Mouse (Mus musculus): ENCODE results near the gene Gas7. TPM values are rescaled to one million over a fixed set of nuclear protein-coding genes. Genes with fewer than 3 reads are reported as not detected.
A peak's percentile ranks its signal among the peaks of the same experiment; 100 is the strongest.

Gene Gas7
- polyA plus RNA-seq, 1 experiment from 2014 or later = 75.1 TPM

DNA sequence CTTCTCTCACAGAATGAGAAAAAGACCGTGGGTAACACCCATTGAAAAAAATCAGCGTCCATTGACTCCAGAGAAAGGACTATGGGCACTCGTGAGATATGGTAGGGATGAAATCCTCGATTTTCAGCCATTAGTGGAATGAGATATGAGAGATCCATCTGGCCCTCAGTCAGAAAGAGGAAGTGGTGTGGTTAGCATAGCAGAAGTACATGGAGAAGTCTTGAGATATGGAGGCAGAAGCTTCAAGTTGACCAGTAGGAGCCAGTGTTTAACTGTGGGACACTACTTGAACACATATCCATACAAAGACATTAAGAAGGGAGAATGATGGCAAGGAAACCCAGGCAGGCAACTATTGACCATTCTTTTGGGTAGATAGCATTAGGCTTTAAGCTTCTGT, 82.1 kb downstream of the Gas7 start:
- no peak for ATAC-seq
- Histone ChIP-seq H3K4me2 (ENCODE audit: low read length) (no peak overlapping the region), H3K4me1 (replicated peaks; ENCODE audit: control insufficient read depth, insufficient read depth, low read length) (no peaks in the 10 kb centered on the region), H3K4me3 (replicated peaks; ENCODE audit: low read length) (no peak overlapping the region), H3K36me3 (ENCODE audit: control insufficient read depth, insufficient read depth) (no peaks in the 10 kb centered on the region), H3K9ac (replicated peaks; ENCODE audit: low read depth, low read length) (no peak overlapping the region), H3K27ac (ENCODE audit: low read length) (no peak overlapping the region), H3K9me3 (ENCODE audit: control insufficient read depth, low read length) (no peaks in the 10 kb centered on the region), H3K27me3 (replicated peaks; ENCODE audit: control insufficient read depth, insufficient read depth, low read length) (no peaks in the 10 kb centered on the region)
- 91% methylated on average over 4 of the region's 4 CpGs for WGBS

DNA sequence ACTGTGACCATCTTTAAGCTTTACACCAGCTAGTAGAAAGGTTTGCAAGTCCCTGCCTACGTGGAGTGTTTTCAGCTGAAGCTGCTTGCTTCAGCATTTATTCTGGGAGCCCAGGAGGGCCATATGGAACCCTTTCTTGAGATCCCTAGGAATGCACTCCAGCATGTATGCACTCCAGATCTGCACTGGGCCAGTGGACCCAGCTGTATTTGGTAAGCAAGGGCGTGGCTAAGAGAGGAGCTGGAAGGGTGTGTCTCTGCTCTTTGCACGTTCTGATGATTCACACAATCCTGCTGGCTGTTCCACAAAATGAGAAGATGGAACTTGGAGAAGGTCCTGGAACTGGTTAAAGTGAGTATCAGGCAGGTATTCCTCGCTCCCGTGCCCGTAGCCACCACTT, 83.3 kb downstream of the Gas7 start:
- H3K36me3 ChIP-seq (ENCODE audit: control insufficient read depth, insufficient read depth) = no peaks in the 10 kb centered on the region

DNA sequence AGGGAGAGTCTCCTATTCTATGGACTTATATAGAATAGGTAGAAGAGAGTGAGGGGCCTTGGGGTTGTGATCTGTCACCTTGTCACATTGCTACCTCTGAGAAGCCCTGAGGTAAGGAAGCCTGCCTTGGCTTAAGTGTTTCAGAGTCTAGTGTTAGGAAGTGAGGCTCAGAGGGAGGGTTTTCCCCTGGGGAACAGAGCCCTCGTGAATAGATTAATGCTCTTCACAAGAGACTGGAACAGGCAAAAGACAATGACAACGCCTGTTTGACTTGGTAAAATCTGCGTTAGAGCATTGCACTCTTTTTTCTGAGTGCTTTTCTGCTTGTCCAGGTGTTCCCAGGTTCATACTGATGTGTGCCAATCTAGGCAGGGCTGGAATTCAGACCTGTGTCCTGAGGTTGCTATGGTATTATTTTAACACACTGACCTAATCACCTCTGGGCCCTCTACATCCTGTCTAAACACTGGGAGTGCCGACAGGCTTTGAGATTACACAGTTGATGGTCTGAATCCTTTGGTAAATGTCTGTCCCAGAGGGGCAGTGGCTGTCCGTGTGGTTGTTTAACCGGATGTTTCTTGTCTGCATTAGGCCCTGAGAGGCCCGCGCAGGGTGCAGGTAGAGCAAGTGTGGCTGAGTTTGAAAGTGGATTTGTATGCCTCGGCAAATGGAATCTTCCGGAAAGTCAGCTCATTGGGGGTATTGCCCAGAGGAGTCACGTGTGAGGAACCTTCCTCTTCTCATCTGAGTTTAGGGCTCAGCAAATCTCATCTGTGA, 89.6 kb downstream of the Gas7 start:
- no peak overlapping the region for H3K4me2 ChIP-seq (ENCODE audit: low read length)
- no peak overlapping the region for H3K9ac ChIP-seq (replicated peaks; ENCODE audit: low read depth, low read length)
- H3K4me3 ChIP-seq (replicated peaks; ENCODE audit: low read length) = no peak overlapping the region
- H3K27ac ChIP-seq (ENCODE audit: low read length) = no peak overlapping the region
- 76% methylated on average over 11 of the region's 11 CpGs for WGBS
- no peak for ATAC-seq
- H3K27me3 ChIP-seq (replicated peaks; ENCODE audit: control insufficient read depth, insufficient read depth, low read length) = no peaks in the 10 kb centered on the region
- H3K9me3 ChIP-seq (ENCODE audit: control insufficient read depth, low read length) = no peaks in the 10 kb centered on the region
- no peaks in the 10 kb centered on the region for H3K36me3 ChIP-seq (ENCODE audit: control insufficient read depth, insufficient read depth)
- peaks cover 13% of the 10 kb centered on the region for H3K4me1 ChIP-seq (replicated peaks; ENCODE audit: control insufficient read depth, insufficient read depth, low read length)

More for the DNA sequence above, 83.3 kb downstream of the Gas7 start:
- H3K27me3 ChIP-seq (replicated peaks; ENCODE audit: control insufficient read depth, insufficient read depth, low read length) = no peaks in the 10 kb centered on the region
- no peaks in the 10 kb centered on the region for H3K4me1 ChIP-seq (replicated peaks; ENCODE audit: control insufficient read depth, insufficient read depth, low read length)
- ATAC-seq = no peak
- H3K9me3 ChIP-seq (ENCODE audit: control insufficient read depth, low read length) = no peaks in the 10 kb centered on the region
- H3K27ac ChIP-seq (ENCODE audit: low read length) = no peak overlapping the region
- H3K4me2 ChIP-seq (ENCODE audit: low read length) = no peak overlapping the region
- WGBS = 81% methylated on average over 6 of the region's 6 CpGs
- no peak overlapping the region for H3K4me3 ChIP-seq (replicated peaks; ENCODE audit: low read length)
- H3K9ac ChIP-seq (replicated peaks; ENCODE audit: low read depth, low read length) = no peak overlapping the region

DNA sequence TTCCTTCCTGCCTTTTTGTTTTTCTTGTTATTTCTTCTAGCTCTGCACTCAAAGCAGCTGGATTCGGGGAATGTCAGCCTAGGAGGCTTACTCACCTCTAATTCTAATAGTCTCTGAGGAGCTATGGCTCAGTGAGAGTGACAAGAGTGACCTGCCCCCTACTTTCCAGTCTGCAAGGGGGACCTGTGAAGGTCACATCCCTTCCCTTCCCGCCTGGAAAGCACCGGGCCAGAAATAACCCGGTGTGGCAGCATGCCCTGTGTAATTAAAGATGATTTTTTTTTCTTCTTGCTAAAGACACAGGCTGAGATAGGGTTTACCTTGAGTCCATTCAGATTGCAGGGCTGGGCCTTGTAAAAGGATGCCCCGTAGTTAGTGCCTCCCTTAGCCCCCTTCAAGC, 91.3 kb downstream of the Gas7 start:
- Histone ChIP-seq H3K4me3 (replicated peaks; ENCODE audit: low read length) (no peak overlapping the region), H3K4me2 (ENCODE audit: low read length) (no peak overlapping the region), H3K27me3 (replicated peaks; ENCODE audit: control insufficient read depth, insufficient read depth, low read length) (no peaks in the 10 kb centered on the region), H3K9me3 (ENCODE audit: control insufficient read depth, low read length) (no peaks in the 10 kb centered on the region), H3K36me3 (ENCODE audit: control insufficient read depth, insufficient read depth) (no peaks in the 10 kb centered on the region), H3K4me1 (replicated peaks; ENCODE audit: control insufficient read depth, insufficient read depth, low read length) (peaks cover 13% of the 10 kb centered on the region), H3K27ac (ENCODE audit: low read length) (no peak overlapping the region), H3K9ac (replicated peaks; ENCODE audit: low read depth, low read length) (no peak overlapping the region)
- ATAC-seq = no peak
- 25% methylated on average over 5 of the region's 5 CpGs for WGBS

DNA sequence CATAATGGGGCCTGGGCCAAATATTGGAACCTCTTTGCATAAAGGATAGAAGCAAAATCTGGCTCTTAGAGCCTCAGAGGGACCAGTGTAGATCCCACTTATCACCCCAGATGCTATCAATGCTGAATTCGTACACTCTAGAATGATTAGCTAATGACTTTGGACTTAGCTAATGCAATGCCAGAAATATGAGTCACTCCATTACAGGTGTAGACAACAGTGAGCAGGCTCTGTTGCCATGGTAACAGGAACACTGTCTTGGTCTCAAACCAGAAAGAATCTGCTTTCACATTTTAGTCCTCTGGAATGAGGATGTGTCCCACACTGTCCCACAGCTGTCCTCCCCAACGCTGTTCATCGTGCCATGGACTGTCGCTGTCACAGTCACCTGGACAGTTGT, 94.1 kb downstream of the Gas7 start:
- H3K9me3 ChIP-seq (ENCODE audit: control insufficient read depth, low read length) = no peaks in the 10 kb centered on the region
- WGBS = 83% methylated on average over 4 of the region's 4 CpGs
- no peak overlapping the region for H3K4me2 ChIP-seq (ENCODE audit: low read length)
- peak; percentile 58 for ATAC-seq
- H3K9ac ChIP-seq (replicated peaks; ENCODE audit: low read depth, low read length) = no peak overlapping the region
- H3K36me3 ChIP-seq (ENCODE audit: control insufficient read depth, insufficient read depth) = no peaks in the 10 kb centered on the region
- no peak overlapping the region for H3K27ac ChIP-seq (ENCODE audit: low read length)
- peaks cover 13% of the 10 kb centered on the region for H3K4me1 ChIP-seq (replicated peaks; ENCODE audit: control insufficient read depth, insufficient read depth, low read length)
- H3K27me3 ChIP-seq (replicated peaks; ENCODE audit: control insufficient read depth, insufficient read depth, low read length) = no peaks in the 10 kb centered on the region
- H3K4me3 ChIP-seq (replicated peaks; ENCODE audit: low read length) = no peak overlapping the region

DNA sequence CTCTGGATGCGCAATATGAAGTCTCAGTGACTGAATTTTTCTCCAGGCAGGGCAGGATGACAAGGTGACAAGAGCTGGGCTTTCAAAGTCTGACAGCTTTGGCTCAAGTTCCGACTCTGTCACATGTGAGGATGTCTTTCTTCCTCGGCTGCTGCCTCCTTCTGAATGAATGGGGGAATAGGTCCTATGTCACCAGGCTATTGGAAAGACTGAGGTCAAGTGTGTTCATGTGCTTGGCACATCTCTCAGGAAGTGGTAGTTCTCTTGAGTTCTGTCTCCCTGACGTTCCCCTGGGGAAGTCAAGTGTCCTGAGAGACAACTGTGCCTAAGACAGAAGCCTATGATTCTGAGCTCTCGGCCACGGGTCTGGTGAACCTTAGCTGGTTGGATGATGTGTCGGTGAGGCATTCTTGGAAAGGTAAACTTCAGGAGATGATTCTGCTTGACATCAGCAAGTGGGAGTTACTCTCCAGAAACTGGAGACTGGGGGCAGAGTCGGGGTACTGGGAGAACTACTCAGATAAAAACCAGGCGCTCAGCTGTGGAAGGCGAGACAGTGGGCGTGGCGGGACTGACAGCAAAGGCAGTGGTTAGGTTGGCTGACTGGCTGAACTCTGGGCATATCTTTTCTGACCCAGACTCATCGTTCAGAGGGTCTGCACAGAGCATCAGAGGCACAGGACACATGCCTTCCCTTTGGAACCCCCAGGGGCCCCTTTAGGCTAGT, 94.7 kb downstream of the Gas7 start:
- 79% methylated on average over 13 of the region's 13 CpGs for WGBS
- Histone ChIP-seq H3K4me2 (ENCODE audit: low read length) (no peak overlapping the region), H3K9me3 (ENCODE audit: control insufficient read depth, low read length) (no peaks in the 10 kb centered on the region), H3K9ac (replicated peaks; ENCODE audit: low read depth, low read length) (no peak overlapping the region), H3K4me3 (replicated peaks; ENCODE audit: low read length) (no peak overlapping the region), H3K27me3 (replicated peaks; ENCODE audit: control insufficient read depth, insufficient read depth, low read length) (no peaks in the 10 kb centered on the region), H3K27ac (ENCODE audit: low read length) (no peak overlapping the region), H3K36me3 (ENCODE audit: control insufficient read depth, insufficient read depth) (no peaks in the 10 kb centered on the region), H3K4me1 (replicated peaks; ENCODE audit: control insufficient read depth, insufficient read depth, low read length) (peaks cover 13% of the 10 kb centered on the region)
- ATAC-seq = no peak

DNA sequence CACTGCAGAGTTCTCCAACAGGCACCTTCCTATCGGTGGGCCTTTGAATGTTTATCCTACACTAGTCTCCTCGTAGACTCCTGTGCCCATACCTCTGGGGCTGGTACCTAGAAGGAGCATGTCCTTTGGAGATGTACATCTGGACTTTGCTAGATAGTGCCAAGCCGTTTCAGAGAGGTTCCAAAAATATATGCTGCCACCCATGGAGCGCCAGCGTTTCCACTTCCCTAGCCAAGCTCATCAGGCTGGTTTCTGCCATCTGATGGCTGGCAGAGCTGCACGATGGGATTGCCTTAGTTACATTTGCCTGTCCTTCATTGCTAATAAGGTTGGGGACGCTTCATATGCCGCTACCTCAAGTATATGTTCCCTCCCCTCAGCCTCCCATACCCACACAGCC, 97.2 kb downstream of the Gas7 start:
- Histone ChIP-seq H3K9ac (replicated peaks; ENCODE audit: low read depth, low read length) (no peak overlapping the region), H3K4me2 (ENCODE audit: low read length) (no peak overlapping the region), H3K27me3 (replicated peaks; ENCODE audit: control insufficient read depth, insufficient read depth, low read length) (no peaks in the 10 kb centered on the region), H3K27ac (ENCODE audit: low read length) (no peak overlapping the region), H3K9me3 (ENCODE audit: control insufficient read depth, low read length) (no peaks in the 10 kb centered on the region), H3K4me1 (replicated peaks; ENCODE audit: control insufficient read depth, insufficient read depth, low read length) (peaks cover 12% of the 10 kb centered on the region), H3K36me3 (ENCODE audit: control insufficient read depth, insufficient read depth) (no peaks in the 10 kb centered on the region), H3K4me3 (replicated peaks; ENCODE audit: low read length) (no peak overlapping the region)
- WGBS = 67% methylated on average over 8 of the region's 8 CpGs
- ATAC-seq = no peak

DNA sequence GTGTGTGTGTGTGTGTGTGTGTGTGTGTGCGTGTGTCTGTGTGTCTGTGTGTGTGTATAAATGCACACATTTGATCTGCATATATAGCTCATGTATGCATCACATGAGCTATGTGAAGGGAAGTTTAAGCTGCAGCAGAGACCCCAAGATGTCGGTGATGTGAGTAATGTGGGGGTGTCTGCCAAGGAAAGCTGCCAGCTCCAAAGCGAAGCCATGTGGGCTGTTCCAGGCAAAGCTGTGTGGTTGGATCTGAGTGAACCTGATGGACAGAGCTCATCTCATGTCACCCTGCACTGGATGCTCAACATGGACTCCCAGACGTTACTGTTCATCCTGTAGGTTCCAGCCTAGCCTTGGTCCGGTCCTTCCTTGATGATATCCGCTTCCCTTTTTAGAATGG, 99.0 kb downstream of the Gas7 start:
- Histone ChIP-seq H3K36me3 (ENCODE audit: control insufficient read depth, insufficient read depth) (no peaks in the 10 kb centered on the region), H3K9ac (replicated peaks; ENCODE audit: low read depth, low read length) (no peak overlapping the region), H3K4me2 (ENCODE audit: low read length) (no peak overlapping the region), H3K27me3 (replicated peaks; ENCODE audit: control insufficient read depth, insufficient read depth, low read length) (no peaks in the 10 kb centered on the region), H3K9me3 (ENCODE audit: control insufficient read depth, low read length) (no peaks in the 10 kb centered on the region), H3K27ac (ENCODE audit: low read length) (no peak overlapping the region), H3K4me3 (replicated peaks; ENCODE audit: low read length) (no peak overlapping the region), H3K4me1 (replicated peaks; ENCODE audit: control insufficient read depth, insufficient read depth, low read length) (peaks cover 14% of the 10 kb centered on the region)
- no peak for ATAC-seq
- WGBS = 82% methylated on average over 6 of the region's 6 CpGs

DNA sequence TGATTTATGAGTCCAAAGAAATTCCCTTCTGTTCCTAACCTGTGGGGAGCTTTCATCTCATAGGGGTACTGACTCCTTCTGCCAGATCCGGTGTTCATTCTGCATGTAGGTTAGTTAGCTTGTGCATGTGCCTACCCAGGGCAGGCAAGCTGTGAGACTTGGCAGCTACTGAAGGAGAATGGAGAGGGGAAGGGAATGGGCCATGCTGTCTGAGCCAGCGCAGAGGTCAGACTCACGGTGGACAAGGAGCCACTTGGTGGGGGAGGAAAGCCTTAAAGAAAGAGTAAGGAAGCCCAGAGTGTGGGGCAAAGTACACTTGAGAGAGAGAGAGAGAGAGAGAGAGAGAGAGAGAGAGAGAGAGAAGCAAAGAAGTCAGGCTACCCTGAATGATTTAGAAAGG, 101.1 kb downstream of the Gas7 start:
- no peaks in the 10 kb centered on the region for H3K36me3 ChIP-seq (ENCODE audit: control insufficient read depth, insufficient read depth)
- H3K4me1 ChIP-seq (replicated peaks; ENCODE audit: control insufficient read depth, insufficient read depth, low read length) = peaks cover 8% of the 10 kb centered on the region; the same call in 1 of the 2 replicates
- H3K4me2 ChIP-seq (ENCODE audit: low read length) = no peak overlapping the region
- ATAC-seq = no peak
- no peaks in the 10 kb centered on the region for H3K27me3 ChIP-seq (replicated peaks; ENCODE audit: control insufficient read depth, insufficient read depth, low read length)
- 52% methylated on average over 3 of the region's 3 CpGs for WGBS
- no peak overlapping the region for H3K27ac ChIP-seq (ENCODE audit: low read length)
- no peak overlapping the region for H3K4me3 ChIP-seq (replicated peaks; ENCODE audit: low read length)
- H3K9me3 ChIP-seq (ENCODE audit: control insufficient read depth, low read length) = no peaks in the 10 kb centered on the region
- H3K9ac ChIP-seq (replicated peaks; ENCODE audit: low read depth, low read length) = no peak overlapping the region
